Mouse (Mus musculus) heart, embryonic 16.5 days (tissue): Measurements from ENCODE around the gene Gnl3l. TPM values are rescaled to one million over a fixed set of nuclear protein-coding genes. Genes with fewer than 3 reads are reported as not detected.

Experiments used
- ATAC-seq: fragments of 200-750 bp; cut with Nextera tagmentation; replicated peaks from 2 replicates; pipeline ENCODE4 v1.8.0; 2017; ENCODE audit warnings: moderate number of reproducible peaks; ENCODE audit not compliant: insufficient read depth, low FRiP score; ENCODE audit errors: extremely low read depth
- H3K27ac ChIP-seq: fragments of 300-500 bp; sonication (generic); 2 replicates; pipeline ENCODE4 v1.5.1; 2014; ENCODE audit warnings: mild to moderate bottlenecking, low read length, control low read depth, moderate library complexity
- H3K27me3 ChIP-seq: fragments of 300-500 bp; sonication (generic); 2 replicates; pipeline ENCODE4 v1.6.1; 2014; ENCODE audit warnings: low read length, mixed read lengths; ENCODE audit not compliant: control insufficient read depth, insufficient read depth
- H3K36me3 ChIP-seq: fragments of 300-500 bp; sonication (generic); 2 replicates; pipeline ENCODE4 v1.6.1; 2014; ENCODE audit not compliant: control insufficient read depth, insufficient read depth
- H3K4me1 ChIP-seq: fragments of 300-500 bp; sonication (generic); 2 replicates; pipeline ENCODE4 v1.6.1; 2014; ENCODE audit warnings: low read length, mixed read lengths; ENCODE audit not compliant: control insufficient read depth, insufficient read depth
- H3K4me2 ChIP-seq: fragments of 300-500 bp; sonication (generic); 2 replicates; pipeline ENCODE4 v1.6.1; 2014; ENCODE audit warnings: low read depth, mild to moderate bottlenecking, control low read depth, low read length
- H3K4me3 ChIP-seq: fragments of 300-500 bp; sonication (generic); 2 replicates; pipeline ENCODE4 v1.5.1; 2014; ENCODE audit warnings: mild to moderate bottlenecking, control low read depth, low read length
- H3K9ac ChIP-seq: fragments of 300-500 bp; sonication (generic); 2 replicates; pipeline ENCODE4 v1.6.1; 2014; ENCODE audit warnings: low read length, control low read depth
- H3K9me3 ChIP-seq: fragments of 300-500 bp; sonication (generic); replicated peaks from 2 replicates; pipeline ENCODE4 v1.6.1; 2016; ENCODE audit warnings: low read length; ENCODE audit not compliant: control insufficient read depth
- whole genome bisulfite sequencing: fragments of 180-500 bp; shearing (Covaris S2); extraction: QIAGEN DNeasy Blood & Tissue Kit; methylation state at CpG from one replicate; pipeline ENCODE4 v1.1.7; 2014; 5-methylcytosine and 5-hydroxymethylcytosine counted together
- polyA plus RNA-seq: library from polyadenylated mRNA; unstranded; fragments of >200 nt; fragmentation: Nextera tagmentation; extraction: Ambion mirVana; gene quantifications from 2 replicates; pipeline ENCODE4 v1.2.1, GENCODE M21; 2015

Gnl3l gene
- polyA plus RNA-seq, 1 experiment from 2014 or later = 21.4 TPM

GRCm38 (mm10) chrX:151047431-151048058 lies 30.4 kb upstream of the Gnl3l start:
- Histone ChIP-seq H3K9ac (peak overlapping the region; percentile 75), H3K27me3 (no peaks in the 10 kb centered on the region), H3K4me1 (peaks cover 7% of the 10 kb centered on the region; the same call in 1 of the 2 replicates), H3K27ac (peak overlapping the region; percentile 80), H3K4me2 (peak overlapping the region; percentile 63), H3K4me3 (peak overlapping the region; percentile 62), H3K9me3 (no peaks in the 10 kb centered on the region), H3K36me3 (no peaks in the 10 kb centered on the region)
- ATAC-seq = peak; percentile 30
- 14% methylated on average over 39 of the region's 56 CpGs for WGBS

- WGBS = 15% methylated on average over 39 of the region's 62 CpGs
- no peaks in the 10 kb centered on the region for H3K27me3 ChIP-seq
- no peaks in the 10 kb centered on the region for H3K36me3 ChIP-seq
- H3K27ac ChIP-seq = peak overlapping the region; percentile 80
- H3K4me2 ChIP-seq = peak overlapping the region; percentile 63
- H3K9me3 ChIP-seq = no peaks in the 10 kb centered on the region
- H3K9ac ChIP-seq = peak overlapping the region; percentile 75
- ATAC-seq = peak; percentile 84
- H3K4me3 ChIP-seq = peak overlapping the region; percentile 62
- peaks cover 7% of the 10 kb centered on the region; the same call in 1 of the 2 replicates for H3K4me1 ChIP-seq
These were observed 29.8 kb upstream of the Gnl3l start for GRCm38 (mm10) chrX:151046777-151047430.

- no peaks in the 10 kb centered on the region for H3K9me3 ChIP-seq
- peaks cover 7% of the 10 kb centered on the region; the same call in 1 of the 2 replicates for H3K4me1 ChIP-seq
- H3K27ac ChIP-seq = peak overlapping the region; percentile 59
- H3K4me2 ChIP-seq = peak overlapping the region; percentile 63
- WGBS = 41% methylated on average over 11 of the region's 11 CpGs
- peak overlapping the region; percentile 62 for H3K4me3 ChIP-seq
- peak overlapping the region; percentile 43; the same call in 1 of the 2 replicates for H3K9ac ChIP-seq
- no peak for ATAC-seq
- H3K36me3 ChIP-seq = no peaks in the 10 kb centered on the region
- H3K27me3 ChIP-seq = no peaks in the 10 kb centered on the region
These were observed 29.2 kb upstream of the Gnl3l start for GRCm38 (mm10) chrX:151046321-151046720.

GRCm38 (mm10) chrX:151045850-151046249 lies 28.7 kb upstream of the Gnl3l start, which contains the start of gene Fgd1:
Fgd1 (plus strand) TSS chrX:151046150.
- Histone ChIP-seq H3K4me3 (peak within 1 kb of the TSS; percentile 62), H3K36me3 (no peaks in the 10 kb centered on the region), H3K27me3 (no peaks in the 10 kb centered on the region), H3K9ac (peak within 1 kb of the TSS; percentile 75), H3K9me3 (no peaks in the 10 kb centered on the region), H3K4me1 (peaks cover 7% of the 10 kb centered on the region; the same call in 1 of the 2 replicates), H3K4me2 (peak within 1 kb of the TSS; percentile 63), H3K27ac (peak within 1 kb of the TSS; percentile 80)
- 84% methylated on average over 8 of the region's 8 CpGs for WGBS
- ATAC-seq = no peak

- H3K9ac ChIP-seq = no peak overlapping the region
- WGBS = 58% methylated on average over 5 of the region's 5 CpGs
- no peak overlapping the region for H3K4me2 ChIP-seq
- no peaks in the 10 kb centered on the region for H3K4me1 ChIP-seq
- no peak for ATAC-seq
- no peaks in the 10 kb centered on the region for H3K27me3 ChIP-seq
- H3K36me3 ChIP-seq = no peaks in the 10 kb centered on the region
- no peak overlapping the region for H3K27ac ChIP-seq
- no peaks in the 10 kb centered on the region for H3K9me3 ChIP-seq
- no peak overlapping the region for H3K4me3 ChIP-seq
These were observed 24.1 kb upstream of the Gnl3l start for GRCm38 (mm10) chrX:151041223-151041622.

- peak overlapping the region; percentile 51 for H3K27ac ChIP-seq
- 40% methylated on average over 3 of the region's 3 CpGs for WGBS
These were observed 14.3 kb upstream of the Gnl3l start for GRCm38 (mm10) chrX:151031400-151031799.

GRCm38 (mm10) chrX:151018798-151019197 lies 1.7 kb upstream of the Gnl3l start:
- no peaks in the 10 kb centered on the region; the same call in 1 of the 2 replicates for H3K9me3 ChIP-seq
- WGBS = 73% methylated on average over 3 of the region's 3 CpGs
- no peaks in the 10 kb centered on the region for H3K27me3 ChIP-seq
- no peak overlapping the region for H3K4me2 ChIP-seq
- no peak overlapping the region for H3K27ac ChIP-seq
- ATAC-seq = no peak
- no peak overlapping the region for H3K4me3 ChIP-seq
- no peak overlapping the region for H3K9ac ChIP-seq
- no peaks in the 10 kb centered on the region for H3K36me3 ChIP-seq
- peaks cover 5% of the 10 kb centered on the region; the same call in 1 of the 2 replicates for H3K4me1 ChIP-seq

More at GRCm38 (mm10) chrX:151031400-151031799, 14.3 kb upstream of the Gnl3l start:
- H3K4me2 ChIP-seq = no peak overlapping the region
- no peak overlapping the region for H3K4me3 ChIP-seq
- peak; percentile 63; the same call in 1 of the 2 replicates for ATAC-seq
- no peaks in the 10 kb centered on the region for H3K27me3 ChIP-seq
- no peaks in the 10 kb centered on the region for H3K9me3 ChIP-seq
- H3K9ac ChIP-seq = no peak overlapping the region
- H3K4me1 ChIP-seq = 0 out of 2 replicates have a peak, but pooled peaks cover 4% of the 10 kb centered on the region
- H3K36me3 ChIP-seq = no peaks in the 10 kb centered on the region

GRCm38 (mm10) chrX:151017897-151018296 lies 775 bp upstream of the Gnl3l start:
- Histone ChIP-seq H3K27ac (peak overlapping the region; percentile 79), H3K4me2 (peak overlapping the region; percentile 64), H3K9ac (peak overlapping the region; percentile 62), H3K9me3 (no peaks in the 10 kb centered on the region; the same call in 1 of the 2 replicates), H3K4me3 (peak overlapping the region; percentile 65), H3K4me1 (peaks cover 5% of the 10 kb centered on the region; the same call in 1 of the 2 replicates), H3K36me3 (peaks cover 3% of the 10 kb centered on the region; the same call in 1 of the 2 replicates), H3K27me3 (no peaks in the 10 kb centered on the region)
- ATAC-seq = no peak
- 6% methylated on average over 3 of the region's 3 CpGs for WGBS

- Histone ChIP-seq H3K4me1 (no peaks in the 10 kb centered on the region), H3K4me3 (no peak overlapping the region), H3K9me3 (no peaks in the 10 kb centered on the region), H3K27me3 (no peaks in the 10 kb centered on the region), H3K9ac (no peak overlapping the region), H3K36me3 (peaks cover 20% of the 10 kb centered on the region), H3K4me2 (no peak overlapping the region), H3K27ac (no peak overlapping the region)
- WGBS = 79% methylated on average over 3 of the region's 3 CpGs
- ATAC-seq = no peak
These were observed 20.3 kb downstream of the Gnl3l start for GRCm38 (mm10) chrX:150996775-150997174.
